Mouse (Mus musculus): ENCODE measurements at regions not wholly inside any gene's neighbourhood (a gene's known extent, or its start where the extent isn't known, plus 50 kb on each side); places are given as distances from the start of the nearest gene placed in this dataset.

DNA sequence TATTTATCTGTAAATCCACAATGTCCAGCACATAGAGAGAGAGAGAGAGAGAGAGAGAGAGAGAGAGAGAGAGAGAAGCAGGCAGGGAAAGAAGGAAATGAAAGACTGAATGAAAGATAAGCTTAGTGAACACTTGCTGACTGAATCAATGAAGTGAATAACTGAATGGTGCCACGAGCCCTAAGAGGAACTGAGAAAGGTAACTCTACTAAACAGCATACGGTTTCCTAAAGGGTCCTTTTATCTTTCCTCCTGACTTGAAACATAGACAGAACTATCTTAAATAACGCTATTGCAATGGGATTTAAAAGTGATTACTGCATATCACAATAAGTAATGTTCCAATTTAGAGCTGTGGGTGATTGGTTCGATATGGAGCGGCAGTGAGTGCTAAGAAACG, 121.0 kb downstream of the Rbm26 start:
- H3K27ac ChIP-seq, result no peak overlapping the region
- TF ChIP-seq CTCF (IDR thresholded peaks at IDR 0.05), result no peak
- H3K4me3 ChIP-seq, result no peak overlapping the region
- DNase-seq, result no peak
- intact Hi-C loops (cut with DNase I), result no loop called here

GRCm38 (mm10) chr14:105038798-105039197, 138.3 kb downstream of the Rbm26 start:
- no peak for TF ChIP-seq CTCF (IDR thresholded peaks at IDR 0.05)
- H3K4me3 ChIP-seq, result no peak overlapping the region
- intact Hi-C loops (cut with DNase I), result no loop called here
- no peak for DNase-seq
- no peak overlapping the region for H3K27ac ChIP-seq

GRCm38 (mm10) chr14:105034712-105035377, 142.3 kb downstream of the Rbm26 start:
- Histone ChIP-seq H3K27ac (no peak overlapping the region), H3K4me3 (peak overlapping the region; percentile 17)
- TF ChIP-seq CTCF (IDR thresholded peaks at IDR 0.05), result no peak
- DNase-seq, result no peak
- intact Hi-C loops (cut with DNase I), result no loop called here

- Histone ChIP-seq H3K27ac (no peak overlapping the region), H3K4me3 (no peak overlapping the region)
- intact Hi-C loops (cut with DNase I), result no loop called here
- no peak for DNase-seq
- no peak for TF ChIP-seq CTCF (IDR thresholded peaks at IDR 0.05)
These were observed 157.2 kb downstream of the Rbm26 start for GRCm38 (mm10) chr14:105019971-105020370.

DNA sequence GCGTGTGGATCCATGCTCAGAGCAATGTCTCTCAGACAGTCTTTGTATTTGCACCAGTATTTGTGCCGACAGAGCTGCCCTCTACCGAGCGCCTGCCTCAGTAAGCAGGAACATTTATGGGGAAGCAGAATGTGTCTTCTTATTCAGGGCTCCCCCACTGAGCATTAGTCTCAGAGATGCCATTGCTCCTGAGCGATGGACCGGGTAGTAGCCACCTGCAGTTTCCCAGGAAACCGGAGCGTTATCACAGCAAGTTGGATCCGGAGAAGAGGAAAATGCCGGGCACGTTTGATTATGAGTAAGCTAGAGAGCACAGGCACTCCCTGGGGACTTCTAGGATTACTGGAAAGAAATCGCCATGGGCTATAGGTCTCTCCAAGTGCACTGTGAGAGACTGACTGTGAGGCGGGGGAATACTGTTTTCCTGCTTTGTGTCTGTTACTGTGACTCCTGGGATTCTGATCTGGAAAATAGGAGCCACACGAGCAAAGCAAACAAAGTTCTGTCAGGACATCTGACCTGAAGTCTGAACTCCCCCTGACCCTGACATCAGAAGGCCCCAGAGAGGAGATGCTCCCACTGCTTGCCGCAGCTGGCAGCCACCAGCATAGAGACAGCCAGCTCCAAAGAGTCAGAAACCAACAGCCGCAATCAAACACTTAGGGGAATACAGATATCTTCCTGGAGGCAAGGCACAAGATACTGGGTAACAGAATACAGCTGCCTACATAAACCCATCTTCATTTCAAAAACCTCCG, 160.9 kb downstream of the Rbm26 start:
- DNase-seq, result no peak
- H3K27ac ChIP-seq, result no peak overlapping the region
- no peak overlapping the region for H3K4me3 ChIP-seq
- no peak for TF ChIP-seq CTCF (IDR thresholded peaks at IDR 0.05)
- intact Hi-C loops (cut with DNase I), result no loop called here

GRCm38 (mm10) chr14:105015278-105015677, 161.8 kb downstream of the Rbm26 start:
- intact Hi-C loops (cut with DNase I), result no loop called here
- Histone ChIP-seq H3K4me3 (no peak overlapping the region), H3K27ac (no peak overlapping the region)
- DNase-seq, result no peak
- no peak for TF ChIP-seq CTCF (IDR thresholded peaks at IDR 0.05)

DNA sequence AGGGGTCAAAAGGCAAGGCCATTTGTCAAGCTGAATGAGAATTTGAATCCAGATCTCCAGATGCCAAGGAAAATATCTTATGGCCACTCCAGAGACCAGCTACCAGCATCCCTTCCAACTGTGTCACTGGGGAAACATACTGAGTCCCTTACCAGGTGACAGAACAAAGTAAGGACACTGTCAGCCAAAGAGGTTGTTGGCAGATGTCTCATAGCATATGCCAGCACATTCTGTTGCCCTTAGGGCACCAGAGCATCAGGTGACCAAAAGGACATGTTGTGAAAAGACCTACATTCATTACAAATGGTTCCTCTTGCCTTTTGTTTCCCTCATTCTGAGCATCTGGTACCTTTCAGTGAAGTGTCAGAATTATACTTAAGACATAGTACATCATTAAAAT, 166.4 kb downstream of the Rbm26 start:
- DNase-seq, result no peak
- intact Hi-C loops (cut with DNase I), result no loop called here
- H3K27ac ChIP-seq, result no peak overlapping the region
- H3K4me3 ChIP-seq, result no peak overlapping the region
- TF ChIP-seq CTCF (IDR thresholded peaks at IDR 0.05), result no peak

DNA sequence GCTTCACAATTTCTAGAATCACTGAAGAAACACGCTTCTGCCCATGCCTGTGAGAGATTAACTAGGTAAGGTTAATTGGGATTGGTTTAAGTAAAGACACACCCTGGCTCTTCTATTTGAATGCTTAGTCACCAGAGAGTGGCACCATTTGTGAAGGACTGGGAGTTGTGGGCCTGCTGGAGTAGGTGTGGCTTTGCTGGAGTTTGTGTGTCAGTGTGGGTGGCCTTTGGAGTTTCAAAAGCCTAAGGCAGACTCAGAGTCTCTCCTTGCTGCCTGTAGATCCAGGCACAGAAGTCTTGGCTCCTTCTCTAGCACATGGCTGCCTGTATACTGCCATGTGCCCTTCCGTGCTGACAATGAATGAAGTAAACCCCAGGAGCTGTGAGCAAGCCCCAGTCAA, 168.8 kb downstream of the Rbm26 start:
- no peak overlapping the region for H3K27ac ChIP-seq
- intact Hi-C loops (cut with DNase I), result no loop called here
- no peak for DNase-seq
- no peak for TF ChIP-seq CTCF (IDR thresholded peaks at IDR 0.05)
- H3K4me3 ChIP-seq, result no peak overlapping the region

DNA sequence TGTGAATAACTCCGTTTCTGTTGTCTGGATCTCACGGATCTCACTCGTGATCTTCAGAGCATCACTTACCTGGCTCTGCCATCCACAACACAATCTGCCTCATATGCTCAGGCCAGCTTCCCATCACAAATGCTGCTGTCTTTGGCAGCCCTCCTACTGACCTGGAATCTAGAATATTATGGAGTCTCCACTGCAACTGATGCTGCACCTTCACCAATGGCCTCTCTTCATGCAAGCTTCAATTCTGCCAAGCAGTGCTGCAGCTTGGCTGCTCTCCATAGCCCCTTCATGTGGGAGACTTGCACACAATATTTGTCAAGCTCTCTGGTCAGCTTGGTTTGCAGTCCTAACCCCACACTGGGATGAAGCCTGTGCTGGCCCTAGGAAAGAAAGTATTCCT, 183.1 kb downstream of the Rbm26 start:
- H3K4me3 ChIP-seq, result no peak overlapping the region
- no peak for TF ChIP-seq CTCF (IDR thresholded peaks at IDR 0.05)
- DNase-seq, result no peak
- intact Hi-C loops (cut with DNase I), result no loop called here
- H3K27ac ChIP-seq, result no peak overlapping the region

DNA sequence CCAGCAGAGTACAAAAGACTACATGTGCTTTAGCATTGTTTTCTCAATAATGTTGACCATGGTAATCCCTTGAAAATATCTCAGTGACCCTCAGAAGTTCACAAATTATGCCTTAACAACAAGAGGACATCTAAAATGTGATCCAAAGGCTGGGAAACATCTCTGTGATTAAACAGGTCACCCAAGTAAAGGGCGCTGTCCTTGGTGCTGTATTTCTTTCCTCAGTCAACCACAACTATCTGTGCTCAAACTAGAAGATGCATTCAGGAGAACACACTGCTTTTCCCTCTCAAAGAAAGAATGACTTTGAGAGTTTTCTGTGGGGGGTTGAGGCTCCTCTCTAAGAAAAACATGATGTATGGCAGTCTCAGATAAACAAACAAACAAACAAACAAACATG, 211.1 kb downstream of the Rbm26 start:
- H3K4me3 ChIP-seq, result no peak overlapping the region
- intact Hi-C loops (cut with DNase I), result no loop called here
- no peak overlapping the region for H3K27ac ChIP-seq
- DNase-seq, result no peak
- no peak for TF ChIP-seq CTCF (IDR thresholded peaks at IDR 0.05)

GRCm38 (mm10) chr14:104943450-104943849, 233.7 kb downstream of the Rbm26 start:
- intact Hi-C loops (cut with DNase I), result no loop called here
- no peak for DNase-seq
- Histone ChIP-seq H3K27ac (no peak overlapping the region), H3K4me3 (no peak overlapping the region)
- no peak for TF ChIP-seq CTCF (IDR thresholded peaks at IDR 0.05)

- no peak for TF ChIP-seq CTCF (IDR thresholded peaks at IDR 0.05)
- intact Hi-C loops (cut with DNase I), result no loop called here
- Histone ChIP-seq H3K27ac (no peak overlapping the region), H3K4me3 (no peak overlapping the region)
- DNase-seq, result no peak
These were observed 237.2 kb downstream of the Rbm26 start for GRCm38 (mm10) chr14:104939961-104940360.

GRCm38 (mm10) chr14:104937083-104937864, 239.9 kb downstream of the Rbm26 start:
- DNase-seq, result no peak
- Histone ChIP-seq H3K27ac (no peak overlapping the region), H3K4me3 (no peak overlapping the region)
- intact Hi-C loops (cut with DNase I), result no loop called here
- TF ChIP-seq CTCF (IDR thresholded peaks at IDR 0.05), result no peak
